Mouse (Mus musculus): Measurements from ENCODE around the gene Tlcd2. TPM values are rescaled to one million over a fixed set of nuclear protein-coding genes. Genes with fewer than 3 reads are reported as not detected.
"Not testable (repeated sequence)": the region's sequence is repeated elsewhere in the genome, so short reads cannot be mapped to it uniquely, and the experiment has no call there.

The Tlcd2 gene
- polyA plus RNA-seq, 1 experiment from 2014 or later = 21.3 TPM

DNA sequence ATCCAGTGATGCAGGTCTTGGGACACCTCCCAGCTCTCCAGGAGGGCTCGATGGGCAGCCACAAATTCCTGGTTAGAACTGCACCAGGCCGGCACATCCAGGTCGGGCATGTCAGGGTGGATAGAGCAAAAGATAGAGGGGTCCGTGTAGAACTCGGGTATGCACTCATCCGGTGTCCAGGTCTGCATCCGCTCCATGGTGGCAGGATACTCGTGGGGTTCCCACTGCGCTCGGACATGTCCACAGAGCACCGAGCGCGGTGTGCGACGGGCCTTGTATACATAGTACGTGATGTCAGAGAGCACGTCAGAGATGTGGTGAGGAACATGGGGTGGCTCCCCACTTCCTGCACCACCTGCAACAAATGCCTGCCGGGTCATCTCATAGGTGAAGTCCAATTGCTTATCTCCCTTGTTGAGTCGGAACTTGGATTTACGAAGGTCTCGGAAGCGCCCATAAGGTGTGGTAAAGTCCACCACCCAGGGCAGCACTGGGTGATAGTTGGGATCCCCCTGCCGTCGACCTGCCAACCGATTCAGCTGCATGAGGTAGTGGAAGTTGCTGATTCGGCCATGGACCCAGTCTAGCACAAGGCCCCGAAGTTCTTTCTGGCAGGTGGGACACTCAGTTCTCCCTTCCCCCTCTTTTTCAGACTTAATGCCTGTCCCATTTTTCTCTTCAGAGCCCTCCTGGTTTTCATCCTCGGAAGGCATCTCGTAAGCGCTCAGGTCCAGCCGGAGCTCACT, 8.5 kb upstream of the Tlcd2 start:
- no peak overlapping the region for H3K27ac ChIP-seq
- 90% methylated on average over 31 of the region's 31 CpGs for WGBS

DNA sequence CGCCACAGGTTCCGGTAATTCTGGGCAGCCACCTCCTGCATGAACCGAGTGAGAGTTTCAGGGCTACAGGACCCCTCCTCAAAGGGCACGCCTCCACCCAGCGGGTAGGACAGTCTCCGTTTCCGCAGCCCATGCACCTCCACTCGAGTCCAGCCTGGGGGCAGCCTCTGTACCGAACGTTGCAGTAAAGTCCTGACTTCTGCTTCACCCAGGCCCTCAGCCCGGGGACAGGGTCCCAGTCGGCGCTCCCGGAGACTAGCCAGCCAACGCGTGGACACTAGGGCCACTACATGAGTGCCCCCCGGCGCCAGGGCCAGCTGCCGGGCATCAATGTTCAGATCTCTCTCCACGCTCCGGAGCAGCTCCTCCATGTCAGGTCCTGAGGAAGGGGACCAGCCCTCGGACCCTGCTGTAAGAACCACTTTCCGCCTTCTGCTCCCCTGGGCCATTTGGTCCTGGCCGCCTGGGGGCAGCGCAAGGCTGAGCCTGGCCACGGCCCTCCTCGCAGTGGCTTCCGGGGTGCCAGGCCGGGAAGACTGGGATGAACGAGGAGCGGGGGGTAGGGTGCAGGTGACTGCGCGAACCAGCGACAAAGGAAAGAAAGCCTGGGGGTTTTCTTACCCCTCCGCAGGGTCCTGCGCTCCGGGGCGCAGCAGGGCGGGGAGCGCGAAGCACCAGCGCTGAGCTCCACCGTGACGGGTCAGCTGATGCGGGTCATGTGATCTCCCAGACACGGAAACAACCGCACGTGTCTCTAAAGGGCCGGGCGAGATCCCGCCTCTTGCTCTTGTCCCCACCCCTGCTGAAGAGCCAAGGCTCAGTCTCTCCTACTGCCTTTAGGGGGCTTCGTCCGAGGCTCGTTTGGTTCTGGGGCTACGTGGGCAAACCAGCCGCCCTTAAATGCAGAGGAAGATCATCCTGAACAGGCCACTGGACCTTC, 7.3 kb upstream of the Tlcd2 start, which contains the start of gene Wdr81:
TSS of gene Wdr81 (minus strand) at position 727 of the 940 bp plus-strand sequence.
- peak within 1 kb of the TSS; percentile 86 for H3K27ac ChIP-seq
- peaks cover 18% of the 10 kb centered on the region for H3K36me3 ChIP-seq
- H3K27me3 ChIP-seq (ENCODE audit: insufficient read depth, poor library complexity, severe bottlenecking) = no peaks in the 10 kb centered on the region
- no peaks in the 10 kb centered on the region for H3K9me3 ChIP-seq
- 3% methylated on average over 56 of the region's 56 CpGs for WGBS
- peak; percentile 98 for DNase-seq (ENCODE audit: low spot score)
- peak within 1 kb of the TSS; percentile 75 for H3K4me3 ChIP-seq
- peaks cover 51% of the 10 kb centered on the region for H3K4me1 ChIP-seq

More for the DNA sequence above, 8.5 kb upstream of the Tlcd2 start:
- peaks cover 31% of the 10 kb centered on the region for H3K36me3 ChIP-seq
- H3K4me1 ChIP-seq = peaks cover 45% of the 10 kb centered on the region
- peak; percentile 73 for DNase-seq (ENCODE audit: low spot score)
- no peaks in the 10 kb centered on the region for H3K27me3 ChIP-seq (ENCODE audit: insufficient read depth, poor library complexity, severe bottlenecking)
- no peaks in the 10 kb centered on the region for H3K9me3 ChIP-seq
- no peak overlapping the region for H3K4me3 ChIP-seq

DNA sequence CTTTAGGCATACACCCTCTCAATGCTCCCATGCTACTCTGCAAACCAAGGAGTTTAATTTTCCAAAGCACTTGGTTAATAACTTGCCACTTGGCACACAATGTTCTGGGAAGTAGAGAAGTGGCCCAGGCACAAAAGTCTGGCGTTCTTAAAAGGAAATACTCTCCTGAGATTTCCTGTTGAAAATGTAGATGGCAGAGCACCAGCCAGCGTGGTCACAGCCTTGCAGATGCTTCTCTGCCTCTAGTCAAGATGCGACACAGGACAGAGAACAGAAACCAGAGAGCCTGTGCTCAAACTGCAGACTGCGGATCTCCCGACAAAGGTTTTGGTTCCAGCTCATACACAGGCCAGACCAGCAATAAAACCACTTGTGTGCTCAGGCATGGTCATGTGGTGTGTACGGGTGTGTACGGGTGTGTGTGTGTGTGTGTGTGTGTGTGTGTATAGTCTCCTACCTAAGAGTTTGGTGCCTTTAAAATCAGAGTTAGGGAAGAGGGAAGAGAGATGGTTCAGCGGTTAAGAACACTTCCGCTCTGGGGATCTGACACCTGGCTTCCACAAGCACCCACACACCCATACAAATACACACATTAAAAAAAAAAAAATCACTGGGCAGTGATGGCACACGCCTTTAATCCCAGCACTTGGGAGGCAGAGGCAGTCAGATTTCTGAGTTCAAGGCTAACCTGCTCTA, 6.3 kb upstream of the Tlcd2 start:
- Histone ChIP-seq H3K9me3 (no peaks in the 10 kb centered on the region), H3K4me1 (peaks cover 53% of the 10 kb centered on the region), H3K4me3 (peak overlapping the region; percentile 75), H3K27ac (peak overlapping the region; percentile 86), H3K36me3 (peaks cover 11% of the 10 kb centered on the region; the same call in 1 of the 2 replicates), H3K27me3 (ENCODE audit: insufficient read depth, poor library complexity, severe bottlenecking) (no peaks in the 10 kb centered on the region)
- DNase-seq (ENCODE audit: low spot score) = peak; percentile 74
- 74% methylated on average over 10 of the region's 10 CpGs for WGBS

DNA sequence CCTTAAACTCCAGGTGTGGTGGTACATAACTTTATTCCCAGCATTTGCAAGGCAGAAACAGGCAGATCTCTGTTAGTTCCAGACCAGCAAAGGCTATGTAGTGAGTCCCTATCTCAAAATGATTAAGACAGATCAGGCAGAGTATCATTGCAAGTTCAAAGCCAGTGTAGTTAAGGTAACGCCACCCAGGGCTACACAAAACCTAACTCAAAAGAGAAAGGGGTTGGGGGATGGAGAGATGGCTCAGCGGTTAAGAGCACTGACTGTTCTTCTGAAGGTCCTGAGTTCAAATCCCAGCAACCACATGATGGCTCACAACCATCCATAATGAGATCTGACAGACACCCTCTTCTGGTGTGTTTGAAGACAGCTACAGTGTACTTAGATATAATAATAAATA, 5.5 kb upstream of the Tlcd2 start:
- not testable (repeated sequence) for H3K4me3 ChIP-seq; H3K9me3 ChIP-seq; H3K36me3 ChIP-seq; H3K27ac ChIP-seq; H3K27me3 ChIP-seq (ENCODE audit: insufficient read depth, poor library complexity, severe bottlenecking); DNase-seq (ENCODE audit: low spot score)
- peaks cover 47% of the 10 kb centered on the region for H3K4me1 ChIP-seq
- 87% methylated on average over 2 of the region's 2 CpGs for WGBS

DNA sequence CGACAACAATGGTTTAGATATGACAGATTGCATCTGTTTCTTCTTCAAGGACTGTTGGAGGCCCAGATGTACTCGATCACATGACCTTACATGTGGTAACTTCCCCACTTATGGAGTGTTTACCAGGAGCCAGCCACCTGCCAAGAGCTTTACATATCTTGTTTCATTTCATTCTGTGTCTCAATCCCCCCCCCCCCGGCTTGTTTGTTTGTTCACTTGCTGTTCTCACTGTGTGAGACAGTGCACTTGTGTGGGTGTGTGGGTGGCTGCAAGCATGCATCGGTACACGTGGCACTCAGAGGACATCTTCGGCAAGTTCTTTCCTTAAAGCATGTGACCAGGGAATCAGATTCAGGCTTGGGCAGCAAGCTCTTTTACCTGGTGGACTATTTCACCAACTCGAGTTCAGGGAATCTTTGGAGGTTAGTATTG, 5.1 kb upstream of the Tlcd2 start:
- peaks cover 47% of the 10 kb centered on the region for H3K4me1 ChIP-seq
- H3K27me3 ChIP-seq (ENCODE audit: insufficient read depth, poor library complexity, severe bottlenecking) = no peaks in the 10 kb centered on the region
- no peaks in the 10 kb centered on the region for H3K9me3 ChIP-seq
- H3K36me3 ChIP-seq = peaks cover 8% of the 10 kb centered on the region; the same call in 1 of the 2 replicates
- no peak overlapping the region for H3K4me3 ChIP-seq
- WGBS = 88% methylated on average over 7 of the region's 7 CpGs
- DNase-seq (ENCODE audit: low spot score) = no peak
- no peak overlapping the region for H3K27ac ChIP-seq

DNA sequence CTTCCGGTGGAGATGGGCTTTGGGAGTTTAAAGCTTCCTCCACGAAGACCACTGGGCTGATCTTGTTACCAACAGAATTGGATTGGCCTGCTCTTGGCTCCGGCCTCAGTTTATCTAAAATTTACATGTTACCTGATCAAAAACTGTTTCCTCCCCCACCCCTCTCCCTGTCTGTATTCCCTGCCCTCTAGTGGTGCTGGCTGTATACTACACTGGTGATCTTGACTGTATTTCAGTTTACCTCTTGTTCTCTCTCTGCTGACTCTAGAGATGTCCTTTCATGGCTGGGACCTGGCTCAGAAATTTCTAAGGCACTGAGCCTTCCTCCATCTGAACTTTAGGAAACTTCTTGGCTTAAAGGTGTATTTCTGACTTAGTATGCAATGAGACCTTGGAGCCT, 3.3 kb upstream of the Tlcd2 start:
- 0 out of 2 replicates have a peak overlapping the region, but pooled peaks have one; percentile 22 for H3K27ac ChIP-seq
- H3K36me3 ChIP-seq = no peaks in the 10 kb centered on the region
- no peak overlapping the region for H3K4me3 ChIP-seq
- 14% methylated on average over 3 of the region's 3 CpGs for WGBS
- peaks cover 61% of the 10 kb centered on the region for H3K4me1 ChIP-seq
- DNase-seq (ENCODE audit: low spot score) = peak; percentile 75
- H3K9me3 ChIP-seq = no peaks in the 10 kb centered on the region
- no peaks in the 10 kb centered on the region for H3K27me3 ChIP-seq (ENCODE audit: insufficient read depth, poor library complexity, severe bottlenecking)

DNA sequence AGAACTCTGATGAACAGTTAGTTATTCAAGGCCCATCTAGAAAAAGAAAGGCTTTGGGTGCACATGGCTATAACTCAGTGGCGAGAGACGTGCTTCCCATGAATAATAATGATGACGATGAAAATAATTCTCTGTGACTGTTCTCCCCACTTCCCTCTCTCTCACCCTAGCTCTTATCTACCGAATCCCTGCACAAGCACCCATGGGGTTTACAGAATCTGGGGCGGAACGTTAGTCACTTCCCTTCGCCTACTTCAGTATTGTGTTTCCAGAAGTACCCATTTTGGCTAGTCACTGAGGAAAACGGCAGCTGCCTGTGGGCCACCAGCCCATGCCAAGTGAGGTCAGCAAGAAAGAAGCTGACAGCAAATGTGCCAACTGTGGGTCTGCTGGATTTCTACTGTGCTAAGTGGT, 2.9 kb upstream of the Tlcd2 start:
- H3K27ac ChIP-seq = no peak overlapping the region
- H3K4me3 ChIP-seq = no peak overlapping the region
- DNase-seq (ENCODE audit: low spot score) = no peak
- WGBS = 72% methylated on average over 8 of the region's 8 CpGs
- no peaks in the 10 kb centered on the region for H3K27me3 ChIP-seq (ENCODE audit: insufficient read depth, poor library complexity, severe bottlenecking)
- no peaks in the 10 kb centered on the region for H3K9me3 ChIP-seq
- H3K36me3 ChIP-seq = peaks cover 2% of the 10 kb centered on the region
- H3K4me1 ChIP-seq = peaks cover 63% of the 10 kb centered on the region

DNA sequence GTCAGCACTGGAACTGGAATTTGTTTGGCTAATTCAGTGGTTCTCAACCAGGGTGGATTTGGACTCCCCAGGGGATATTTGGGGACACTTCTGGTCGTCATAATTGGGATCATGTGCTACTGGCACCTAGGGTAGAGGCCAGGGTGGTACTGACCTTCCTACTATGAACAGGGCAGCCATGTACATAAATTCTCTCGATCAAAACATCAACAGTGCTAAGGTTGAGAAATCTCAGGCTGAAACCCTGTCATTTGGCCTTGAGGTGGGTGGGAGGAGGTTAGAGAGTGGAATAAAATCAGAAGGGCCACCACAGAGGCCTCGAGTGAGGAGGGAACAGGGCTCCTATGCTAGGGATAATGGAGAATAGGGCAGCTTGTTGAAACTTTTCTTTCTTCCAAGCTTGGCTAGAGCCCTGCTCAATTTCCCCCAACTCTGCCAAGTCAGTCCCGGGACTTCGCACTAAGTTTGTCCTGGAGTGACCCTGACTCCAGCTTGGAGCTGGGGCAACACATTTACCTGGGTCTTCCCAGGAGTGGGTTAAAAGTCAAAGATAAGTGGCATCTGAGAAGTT, 2.3 kb upstream of the Tlcd2 start:
- peak overlapping the region; percentile 92; the same call in 1 of the 2 replicates for H3K4me3 ChIP-seq
- peaks cover 61% of the 10 kb centered on the region for H3K4me1 ChIP-seq
- 74% methylated on average over 5 of the region's 5 CpGs for WGBS
- peak overlapping the region; percentile 91 for H3K27ac ChIP-seq
- H3K36me3 ChIP-seq = peaks cover 7% of the 10 kb centered on the region
- no peaks in the 10 kb centered on the region for H3K27me3 ChIP-seq (ENCODE audit: insufficient read depth, poor library complexity, severe bottlenecking)
- no peaks in the 10 kb centered on the region for H3K9me3 ChIP-seq
- DNase-seq (ENCODE audit: low spot score) = no peak

DNA sequence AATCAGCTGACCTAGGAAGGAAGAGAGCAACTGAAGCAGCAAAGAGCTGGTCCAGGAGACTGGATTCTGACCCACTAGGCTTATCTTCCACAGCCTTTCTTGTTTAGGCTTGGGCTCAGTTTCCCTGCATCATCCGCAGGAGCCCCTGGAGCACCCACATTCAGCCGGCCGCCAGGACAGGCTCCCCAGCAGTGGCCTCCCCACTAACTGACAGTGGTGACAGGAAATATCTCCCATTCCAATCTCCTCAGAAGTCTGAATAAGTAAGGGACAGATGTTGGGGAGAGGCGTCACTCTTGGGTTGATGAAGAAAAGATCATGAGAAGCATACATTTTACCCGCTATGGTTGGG, 1.8 kb upstream of the Tlcd2 start:
- peaks cover 59% of the 10 kb centered on the region for H3K4me1 ChIP-seq
- H3K36me3 ChIP-seq = peaks cover 12% of the 10 kb centered on the region
- 15% methylated on average over 5 of the region's 5 CpGs for WGBS
- peak overlapping the region; percentile 92 for H3K4me3 ChIP-seq
- H3K27ac ChIP-seq = peak overlapping the region; percentile 91
- DNase-seq (ENCODE audit: low spot score) = peak; percentile 73
- no peaks in the 10 kb centered on the region for H3K27me3 ChIP-seq (ENCODE audit: insufficient read depth, poor library complexity, severe bottlenecking)
- H3K9me3 ChIP-seq = no peaks in the 10 kb centered on the region

DNA sequence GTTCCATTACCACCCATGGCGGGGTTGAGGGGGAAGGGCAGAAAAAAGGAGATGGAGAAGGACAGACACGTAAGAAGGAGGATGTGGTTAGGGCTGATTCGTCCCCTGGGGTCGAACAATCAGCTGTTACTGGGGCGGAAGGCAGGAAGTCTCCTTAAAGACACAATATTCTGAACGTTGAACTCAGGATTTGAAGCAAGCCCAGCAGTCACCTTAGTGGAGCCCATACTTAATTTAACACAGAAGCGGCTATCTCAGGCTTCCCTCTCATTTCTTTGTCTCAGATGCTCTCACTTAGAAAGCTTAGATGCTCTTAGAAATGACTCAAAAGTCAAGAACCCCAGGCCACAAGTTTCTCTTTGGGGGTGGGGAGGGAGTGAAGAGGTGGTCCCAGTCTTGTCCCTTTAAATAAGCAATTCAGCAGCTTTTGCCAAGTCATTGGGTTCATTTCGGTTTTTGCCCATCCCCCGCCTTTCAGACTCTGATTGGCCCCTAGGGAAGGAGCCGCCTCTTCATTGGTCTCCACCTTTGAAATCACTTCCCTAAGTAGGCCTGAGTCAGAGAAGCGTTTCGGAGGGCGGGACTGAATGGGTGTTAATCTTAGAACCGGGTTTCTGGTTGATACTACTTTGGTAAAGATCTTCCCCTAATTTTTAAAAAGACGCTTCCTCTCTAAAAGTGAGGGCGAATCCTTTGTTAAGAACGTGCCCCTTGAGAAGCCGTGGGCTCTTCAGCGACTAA, 1.2 kb upstream of the Tlcd2 start:
- H3K27ac ChIP-seq = peak overlapping the region; percentile 91
- whole genome bisulfite sequencing = 2% methylated on average over 19 of the region's 19 CpGs
- H3K9me3 ChIP-seq = no peaks in the 10 kb centered on the region
- peak; percentile 97 for DNase-seq (ENCODE audit: low spot score)
- peak overlapping the region; percentile 92 for H3K4me3 ChIP-seq
- H3K36me3 ChIP-seq = peaks cover 18% of the 10 kb centered on the region
- H3K4me1 ChIP-seq = peaks cover 54% of the 10 kb centered on the region
- no peaks in the 10 kb centered on the region for H3K27me3 ChIP-seq (ENCODE audit: insufficient read depth, poor library complexity, severe bottlenecking)

DNA sequence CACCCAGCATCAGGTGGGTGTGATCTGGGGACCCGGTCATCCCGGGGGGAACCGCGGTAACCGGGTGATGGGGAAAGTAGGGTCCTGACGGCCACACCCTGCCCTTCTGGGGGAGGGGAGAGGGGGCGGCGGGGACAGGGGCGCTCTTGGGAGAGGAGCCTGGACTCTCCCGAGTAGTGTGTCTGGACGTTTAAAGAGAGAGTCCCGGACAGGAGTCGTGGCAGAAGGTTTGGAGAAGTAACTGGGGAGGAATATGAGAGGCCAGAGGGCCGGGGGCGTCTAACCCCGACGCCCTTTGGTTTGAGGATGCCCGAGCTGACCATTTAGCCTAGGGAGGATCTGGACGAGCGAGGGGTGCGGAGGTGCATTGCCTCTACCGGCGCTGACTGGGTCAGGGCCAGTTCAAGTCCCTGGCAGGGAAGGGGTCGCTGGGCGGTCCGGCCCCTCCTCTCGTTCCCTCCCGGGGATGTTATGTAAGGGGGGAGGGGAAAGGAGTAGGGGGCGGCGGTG, 283 bp downstream of the Tlcd2 start:
- 0% methylated on average over 29 of the region's 30 CpGs for WGBS
- H3K4me3 ChIP-seq = peak overlapping the region; percentile 92
- H3K27me3 ChIP-seq (ENCODE audit: insufficient read depth, poor library complexity, severe bottlenecking) = no peaks in the 10 kb centered on the region
- DNase-seq (ENCODE audit: low spot score) = peak; percentile 83
- no peaks in the 10 kb centered on the region for H3K9me3 ChIP-seq
- H3K36me3 ChIP-seq = peaks cover 30% of the 10 kb centered on the region
- H3K27ac ChIP-seq = peak overlapping the region; percentile 91
- H3K4me1 ChIP-seq = peaks cover 54% of the 10 kb centered on the region

All from heart, embryonic 10.5 days (tissue).